Comparison of ENCODE assay signal across 22 mouse cellular contexts in the genomic region with DNA sequence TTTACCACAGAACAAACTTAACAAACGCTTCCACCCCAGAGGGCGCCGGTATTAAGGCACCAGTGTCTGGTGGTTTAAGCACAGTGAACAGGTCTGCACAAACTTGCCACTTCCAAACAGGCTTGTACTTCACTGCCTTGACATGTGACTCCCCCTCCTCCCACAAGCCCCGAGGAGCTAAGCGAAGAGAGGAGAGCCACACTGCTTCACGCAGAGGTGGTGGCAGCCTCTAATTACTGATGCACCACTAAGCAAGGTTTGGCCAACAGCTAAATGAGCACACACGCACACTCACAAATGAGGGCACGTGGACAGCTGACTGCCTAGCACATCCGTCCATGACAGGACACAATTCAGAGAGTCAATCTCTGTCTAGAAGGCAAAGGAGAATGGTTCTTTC.
DNase-seq lines count a peak whose midpoint lies in the region; ATAC-seq and TF ChIP-seq lines count a peak whose summit lies in the region.
"Had no signal": no experiment of that assay in that cellular context is flagged by ENCODE, and none has a peak within 500 bp of the region (broad histone marks: within the 10 kb centered on the region; RNA-seq: fewer than 3 reads in every experiment).

No protein-coding gene starts in this region.

- no peak for DNase-seq in hindbrain, embryonic 14.5 days (ENCODE audit: low spot score)
- DNase-seq in midbrain, postnatal 0 days (ENCODE audit: low spot score), result peak; percentile 37
- no peak for DNase-seq in midbrain, embryonic 11.5 days (ENCODE audit: low spot score, missing footprints)
- DNase-seq in frontal cortex, postnatal 14 days (ENCODE audit: low spot score in 2 of 2), result no peak
- no peak for DNase-seq in gastrocnemius, adult 8-10 months (ENCODE audit: low spot score in 2 of 2)
- DNase-seq: adrenal gland, postnatal 25 days; cerebellum, adult 11-12 months; heart, adult 11 months; heart, postnatal 14 days; layer of hippocampus, postnatal 36 days; midbrain, embryonic 14.5 days had no signal

- no peak overlapping the region for H3K4me2 ChIP-seq in hindbrain, embryonic 16.5 days (ENCODE audit: low read length)
- H3K4me2 ChIP-seq in hindbrain, embryonic 14.5 days (replicated peaks), result no peak overlapping the region
- no peak overlapping the region for H3K4me2 ChIP-seq in midbrain, postnatal 0 days (ENCODE audit: low read depth, low read length, poor library complexity, severe bottlenecking)
- no peak overlapping the region for H3K4me2 ChIP-seq in midbrain, embryonic 11.5 days
- H3K4me2 ChIP-seq in forebrain, embryonic 13.5 days, result no peak overlapping the region
- H3K4me2 ChIP-seq: embryonic facial prominence, embryonic 13.5 days; heart, embryonic 12.5 days; hindbrain, embryonic 15.5 days; limb, embryonic 15.5 days had no signal

- H3K9me3 ChIP-seq in hindbrain, embryonic 16.5 days (ENCODE audit: control insufficient read depth, low read length), result no peaks in the 10 kb centered on the region
- no peaks in the 10 kb centered on the region for H3K9me3 ChIP-seq in hindbrain, embryonic 14.5 days (ENCODE audit: control insufficient read depth, low read length)
- H3K9me3 ChIP-seq in midbrain, postnatal 0 days (ENCODE audit: low read length), result no peaks in the 10 kb centered on the region
- no peaks in the 10 kb centered on the region for H3K9me3 ChIP-seq in midbrain, embryonic 11.5 days (ENCODE audit: control insufficient read depth, low read length)
- H3K9me3 ChIP-seq in forebrain, embryonic 13.5 days (replicated peaks), result no peaks in the 10 kb centered on the region
- H3K9me3 ChIP-seq: embryonic facial prominence, embryonic 13.5 days; heart, embryonic 12.5 days; hindbrain, embryonic 15.5 days; limb, embryonic 15.5 days had no signal

- 35% methylated on average over 9 of the region's 9 CpGs for WGBS in hindbrain, embryonic 16.5 days
- WGBS in hindbrain, embryonic 14.5 days, result 42% methylated on average over 9 of the region's 9 CpGs
- 60% methylated on average over 9 of the region's 9 CpGs for WGBS in midbrain, postnatal 0 days
- 71% methylated on average over 9 of the region's 9 CpGs for WGBS in midbrain, embryonic 11.5 days
- WGBS in forebrain, embryonic 13.5 days, result 38% methylated on average over 9 of the region's 9 CpGs

- no peak overlapping the region for H3K4me3 ChIP-seq in hindbrain, embryonic 16.5 days (ENCODE audit: low read length)
- no peak overlapping the region for H3K4me3 ChIP-seq in hindbrain, embryonic 14.5 days (replicated peaks; ENCODE audit: low read length)
- no peak overlapping the region for H3K4me3 ChIP-seq in midbrain, postnatal 0 days (ENCODE audit: low read depth, low read length)
- no peak overlapping the region for H3K4me3 ChIP-seq in midbrain, embryonic 11.5 days (ENCODE audit: low read depth, low read length)
- no peak overlapping the region for H3K4me3 ChIP-seq in forebrain, embryonic 13.5 days
- H3K4me3 ChIP-seq: embryonic facial prominence, embryonic 13.5 days; heart, embryonic 12.5 days; hindbrain, embryonic 15.5 days; layer of hippocampus, adult 2 months; limb, embryonic 15.5 days had no signal

- H3K36me3 ChIP-seq in hindbrain, embryonic 16.5 days (ENCODE audit: control insufficient read depth, insufficient read depth, low read length), result no peaks in the 10 kb centered on the region
- no peaks in the 10 kb centered on the region for H3K36me3 ChIP-seq in hindbrain, embryonic 14.5 days (replicated peaks; ENCODE audit: control insufficient read depth, insufficient read depth)
- H3K36me3 ChIP-seq in midbrain, postnatal 0 days (ENCODE audit: insufficient read depth, low read length), result no peaks in the 10 kb centered on the region
- H3K36me3 ChIP-seq in midbrain, embryonic 11.5 days (ENCODE audit: control insufficient read depth, insufficient read depth, low read length), result no peaks in the 10 kb centered on the region
- H3K36me3 ChIP-seq in forebrain, embryonic 13.5 days (ENCODE audit: poor library complexity, severe bottlenecking), result no peaks in the 10 kb centered on the region
- H3K36me3 ChIP-seq: embryonic facial prominence, embryonic 13.5 days; heart, embryonic 12.5 days; hindbrain, embryonic 15.5 days; limb, embryonic 15.5 days had no signal

- H3K4me1 ChIP-seq in hindbrain, embryonic 16.5 days (ENCODE audit: control insufficient read depth, insufficient read depth, low read depth, low read length), result peaks cover 6% of the 10 kb centered on the region
- H3K4me1 ChIP-seq in hindbrain, embryonic 14.5 days (replicated peaks; ENCODE audit: control insufficient read depth, insufficient read depth, low read length), result peaks cover 5% of the 10 kb centered on the region
- 0 out of 2 replicates have a peak, but pooled peaks cover 2% of the 10 kb centered on the region for H3K4me1 ChIP-seq in midbrain, postnatal 0 days (ENCODE audit: insufficient read depth, low read length)
- H3K4me1 ChIP-seq in midbrain, embryonic 11.5 days (ENCODE audit: control insufficient read depth, insufficient read depth, low read length), result no peaks in the 10 kb centered on the region
- peaks cover 9% of the 10 kb centered on the region; the same call in 1 of the 2 replicates for H3K4me1 ChIP-seq in forebrain, embryonic 13.5 days
- H3K4me1 ChIP-seq: embryonic facial prominence, embryonic 13.5 days; heart, embryonic 12.5 days; limb, embryonic 15.5 days had no signal

- H3K27me3 ChIP-seq in hindbrain, embryonic 16.5 days (replicated peaks; ENCODE audit: control insufficient read depth, insufficient read depth, low read length), result no peaks in the 10 kb centered on the region
- no peaks in the 10 kb centered on the region for H3K27me3 ChIP-seq in hindbrain, embryonic 14.5 days (ENCODE audit: control insufficient read depth, insufficient read depth, low read length)
- no peaks in the 10 kb centered on the region for H3K27me3 ChIP-seq in midbrain, postnatal 0 days (ENCODE audit: insufficient read depth, low read length)
- no peaks in the 10 kb centered on the region for H3K27me3 ChIP-seq in midbrain, embryonic 11.5 days (ENCODE audit: control insufficient read depth, insufficient read depth, low read length)
- H3K27me3 ChIP-seq in forebrain, embryonic 13.5 days, result peaks cover 16% of the 10 kb centered on the region
- H3K27me3 ChIP-seq: heart, embryonic 12.5 days; hindbrain, embryonic 15.5 days; limb, embryonic 15.5 days had no signal

- no peak; the same call in 1 of the 2 replicates for TF ChIP-seq CTCF in midbrain, postnatal 0 days (IDR thresholded peaks at IDR 0.05)

- no peak overlapping the region for H3K9ac ChIP-seq in hindbrain, embryonic 16.5 days (ENCODE audit: low read depth, low read length)
- no peak overlapping the region for H3K9ac ChIP-seq in hindbrain, embryonic 14.5 days
- H3K9ac ChIP-seq in midbrain, postnatal 0 days (replicated peaks; ENCODE audit: low read length, poor library complexity, severe bottlenecking), result no peak overlapping the region
- no peak overlapping the region for H3K9ac ChIP-seq in midbrain, embryonic 11.5 days (ENCODE audit: low read length)
- H3K9ac ChIP-seq in forebrain, embryonic 13.5 days, result no peak overlapping the region
- H3K9ac ChIP-seq: embryonic facial prominence, embryonic 13.5 days; heart, embryonic 12.5 days; hindbrain, embryonic 15.5 days; limb, embryonic 15.5 days had no signal

- no peak overlapping the region for H3K27ac ChIP-seq in hindbrain, embryonic 16.5 days (ENCODE audit: low read depth, low read length)
- H3K27ac ChIP-seq in hindbrain, embryonic 14.5 days, result no peak overlapping the region
- no peak overlapping the region for H3K27ac ChIP-seq in midbrain, postnatal 0 days (ENCODE audit: low read depth, low read length)
- no peak overlapping the region for H3K27ac ChIP-seq in midbrain, embryonic 11.5 days (ENCODE audit: low read depth, low read length)
- H3K27ac ChIP-seq in forebrain, embryonic 13.5 days, result no peak overlapping the region
- H3K27ac ChIP-seq: embryonic facial prominence, embryonic 13.5 days; hindbrain, embryonic 15.5 days; kidney, postnatal 0 days; layer of hippocampus, adult 2 months; limb, embryonic 15.5 days; stomach, postnatal 0 days had no signal

- ATAC-seq in hindbrain, embryonic 16.5 days, result peak; percentile 42; the same call in 1 of the 2 replicates
- ATAC-seq in hindbrain, embryonic 14.5 days (ENCODE audit: low FRiP score), result no peak
- no peak for ATAC-seq in midbrain, postnatal 0 days (ENCODE audit: low FRiP score)
- no peak for ATAC-seq in midbrain, embryonic 11.5 days (ENCODE audit: low FRiP score)
- peak; percentile 38; the same call in 1 of the 2 replicates for ATAC-seq in forebrain, embryonic 13.5 days
- ATAC-seq: intestine, postnatal 0 days; lung, postnatal 0 days had no signal

Comparison
In these comparisons a context has a peak if more than half of its experiments do, and no peak if none do; other contexts are left out.
1. ATAC-seq: peak in hindbrain, embryonic 16.5 days (single experiment) and forebrain, embryonic 13.5 days (single experiment); none in hindbrain, embryonic 14.5 days (single experiment), midbrain, postnatal 0 days (single experiment) and midbrain, embryonic 11.5 days (single experiment).